Mouse (Mus musculus): Measurements from ENCODE around the gene Prdm16. TPM values are rescaled to one million over a fixed set of nuclear protein-coding genes. Genes with fewer than 3 reads are reported as not detected.
A peak's percentile ranks its signal among the peaks of the same experiment; 100 is the strongest.

Prdm16 gene
- polyA plus RNA-seq, 1 experiment: 2.0 TPM

GRCm38 (mm10) chr4:154375939-154376625 is 260.6 kb downstream of the Prdm16 start:
- peak; percentile 2 to 15 for DNase-seq (ENCODE audit: low read depth in 1 of 2, low spot score in 2 of 2)
- Histone ChIP-seq H3K4me1 (ENCODE audit: control insufficient read depth, insufficient read depth, insufficient read length) (no peaks in the 10 kb centered on the region; the same call in 1 of the 2 replicates), H3K27ac (ENCODE audit: insufficient read depth, low read length) (no peak overlapping the region), H3K36me3 (ENCODE audit: control insufficient read depth, insufficient read depth, low read length) (no peaks in the 10 kb centered on the region), H3K4me3 (ENCODE audit: extremely low read depth, insufficient read depth, insufficient read length) (no peak overlapping the region), H3K27me3 (ENCODE audit: control insufficient read depth, insufficient read depth, low read length) (no peaks in the 10 kb centered on the region)
- WGBS: 50% methylated on average over 10 of the region's 10 CpGs
- no peak for TF ChIP-seq CTCF (IDR thresholded peaks at IDR 0.05; ENCODE audit: extremely low read depth, insufficient read depth, insufficient read length, insufficient replicate concordance)
- TF ChIP-seq POLR2A (IDR thresholded peaks at IDR 0.05; ENCODE audit: low read depth, low read length): no peak

- H3K36me3 ChIP-seq (ENCODE audit: control insufficient read depth, insufficient read depth, low read length): no peaks in the 10 kb centered on the region
- no peaks in the 10 kb centered on the region for H3K27me3 ChIP-seq (ENCODE audit: control insufficient read depth, insufficient read depth, low read length)
- 87% methylated on average over 13 of the region's 13 CpGs for WGBS
- DNase-seq (ENCODE audit: low read depth in 1 of 2, low spot score in 2 of 2): no peak
- no peak for TF ChIP-seq POLR2A (IDR thresholded peaks at IDR 0.05; ENCODE audit: low read depth, low read length)
- no peak for TF ChIP-seq CTCF (IDR thresholded peaks at IDR 0.05; ENCODE audit: extremely low read depth, insufficient read depth, insufficient read length, insufficient replicate concordance)
- no peaks in the 10 kb centered on the region; the same call in 1 of the 2 replicates for H3K4me1 ChIP-seq (ENCODE audit: control insufficient read depth, insufficient read depth, insufficient read length)
- no peak overlapping the region for H3K27ac ChIP-seq (ENCODE audit: insufficient read depth, low read length)
- H3K4me3 ChIP-seq (ENCODE audit: extremely low read depth, insufficient read depth, insufficient read length): no peak overlapping the region
Observed at GRCm38 (mm10) chr4:154371542-154372247, 265.0 kb downstream of the Prdm16 start.

- 92% methylated on average over 8 of the region's 8 CpGs for WGBS
- TF ChIP-seq POLR2A (IDR thresholded peaks at IDR 0.05; ENCODE audit: low read depth, low read length): no peak
- TF ChIP-seq CTCF (IDR thresholded peaks at IDR 0.05; ENCODE audit: extremely low read depth, insufficient read depth, insufficient read length, insufficient replicate concordance): no peak
Observed at GRCm38 (mm10) chr4:154370841-154371240, 265.8 kb downstream of the Prdm16 start.

GRCm38 (mm10) chr4:154369089-154369488 is 267.6 kb downstream of the Prdm16 start:
- TF ChIP-seq POLR2A (IDR thresholded peaks at IDR 0.05; ENCODE audit: low read depth, low read length): no peak
- TF ChIP-seq CTCF (IDR thresholded peaks at IDR 0.05; ENCODE audit: extremely low read depth, insufficient read depth, insufficient read length, insufficient replicate concordance): no peak
- DNase-seq (ENCODE audit: low read depth in 1 of 2, low spot score in 2 of 2): no peak
- no peaks in the 10 kb centered on the region for H3K27me3 ChIP-seq (ENCODE audit: control insufficient read depth, insufficient read depth, low read length)
- no peak overlapping the region for H3K4me3 ChIP-seq (ENCODE audit: extremely low read depth, insufficient read depth, insufficient read length)
- no peak overlapping the region for H3K27ac ChIP-seq (ENCODE audit: insufficient read depth, low read length)
- no peaks in the 10 kb centered on the region for H3K4me1 ChIP-seq (ENCODE audit: control insufficient read depth, insufficient read depth, insufficient read length)
- H3K36me3 ChIP-seq (ENCODE audit: control insufficient read depth, insufficient read depth, low read length): no peaks in the 10 kb centered on the region
- 79% methylated on average over 5 of the region's 5 CpGs for WGBS

More at GRCm38 (mm10) chr4:154370841-154371240, 265.8 kb downstream of the Prdm16 start:
- Histone ChIP-seq H3K4me1 (ENCODE audit: control insufficient read depth, insufficient read depth, insufficient read length) (no peaks in the 10 kb centered on the region), H3K27me3 (ENCODE audit: control insufficient read depth, insufficient read depth, low read length) (no peaks in the 10 kb centered on the region), H3K27ac (ENCODE audit: insufficient read depth, low read length) (no peak overlapping the region), H3K36me3 (ENCODE audit: control insufficient read depth, insufficient read depth, low read length) (no peaks in the 10 kb centered on the region), H3K4me3 (ENCODE audit: extremely low read depth, insufficient read depth, insufficient read length) (no peak overlapping the region)
- DNase-seq (ENCODE audit: low read depth in 1 of 2, low spot score in 2 of 2): no peak

GRCm38 (mm10) chr4:154366836-154367235 is 269.8 kb downstream of the Prdm16 start:
- H3K4me3 ChIP-seq (ENCODE audit: extremely low read depth, insufficient read depth, insufficient read length): no peak overlapping the region
- H3K36me3 ChIP-seq (ENCODE audit: control insufficient read depth, insufficient read depth, low read length): no peaks in the 10 kb centered on the region
- H3K27ac ChIP-seq (ENCODE audit: insufficient read depth, low read length): no peak overlapping the region
- no peaks in the 10 kb centered on the region for H3K27me3 ChIP-seq (ENCODE audit: control insufficient read depth, insufficient read depth, low read length)
- TF ChIP-seq POLR2A (IDR thresholded peaks at IDR 0.05; ENCODE audit: low read depth, low read length) (no peak), CTCF (IDR thresholded peaks at IDR 0.05; ENCODE audit: extremely low read depth, insufficient read depth, insufficient read length, insufficient replicate concordance) (no peak)
- no peaks in the 10 kb centered on the region for H3K4me1 ChIP-seq (ENCODE audit: control insufficient read depth, insufficient read depth, insufficient read length)
- WGBS: 88% methylated on average over 6 of the region's 6 CpGs
- DNase-seq (ENCODE audit: low read depth in 1 of 2, low spot score in 2 of 2): no peak

- H3K4me3 ChIP-seq (ENCODE audit: extremely low read depth, insufficient read depth, insufficient read length): no peak overlapping the region
- no peak for DNase-seq (ENCODE audit: low read depth in 1 of 2, low spot score in 2 of 2)
- no peaks in the 10 kb centered on the region for H3K36me3 ChIP-seq (ENCODE audit: control insufficient read depth, insufficient read depth, low read length)
- TF ChIP-seq POLR2A (IDR thresholded peaks at IDR 0.05; ENCODE audit: low read depth, low read length) (no peak), CTCF (IDR thresholded peaks at IDR 0.05; ENCODE audit: extremely low read depth, insufficient read depth, insufficient read length, insufficient replicate concordance) (no peak)
- 94% methylated on average over 2 of the region's 2 CpGs for WGBS
- H3K4me1 ChIP-seq (ENCODE audit: control insufficient read depth, insufficient read depth, insufficient read length): no peaks in the 10 kb centered on the region
- no peaks in the 10 kb centered on the region for H3K27me3 ChIP-seq (ENCODE audit: control insufficient read depth, insufficient read depth, low read length)
- H3K27ac ChIP-seq (ENCODE audit: insufficient read depth, low read length): no peak overlapping the region
Observed at GRCm38 (mm10) chr4:154364752-154365151, 271.9 kb downstream of the Prdm16 start.

DNA sequence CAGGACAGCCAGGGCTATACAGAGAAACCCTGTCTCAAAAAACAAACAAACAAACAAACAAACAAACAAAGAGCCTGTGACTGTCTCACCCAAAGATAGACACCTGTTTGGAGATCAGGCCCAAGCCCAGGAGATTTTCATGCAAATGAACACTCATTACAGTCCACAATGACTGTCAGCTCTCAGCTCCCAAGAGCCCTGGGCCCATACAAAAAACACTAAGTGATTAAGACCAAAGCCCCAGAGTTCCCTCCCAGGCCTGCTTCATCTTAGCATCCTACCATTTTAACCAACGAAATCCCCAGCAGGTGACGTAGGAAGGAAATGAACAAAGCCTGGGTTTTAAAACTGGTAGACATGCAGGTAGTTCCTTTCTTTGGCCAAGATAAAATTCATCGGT is 275.8 kb downstream of the Prdm16 start:
- WGBS: 78% methylated on average over 3 of the region's 3 CpGs

More for the DNA sequence above, 275.8 kb downstream of the Prdm16 start:
- TF ChIP-seq CTCF (IDR thresholded peaks at IDR 0.05; ENCODE audit: extremely low read depth, insufficient read depth, insufficient read length, insufficient replicate concordance): no peak
- no peak for TF ChIP-seq POLR2A (IDR thresholded peaks at IDR 0.05; ENCODE audit: low read depth, low read length)
- Histone ChIP-seq H3K27me3 (ENCODE audit: control insufficient read depth, insufficient read depth, low read length) (no peaks in the 10 kb centered on the region), H3K27ac (ENCODE audit: insufficient read depth, low read length) (no peak overlapping the region), H3K36me3 (ENCODE audit: control insufficient read depth, insufficient read depth, low read length) (no peaks in the 10 kb centered on the region), H3K4me1 (ENCODE audit: control insufficient read depth, insufficient read depth, insufficient read length) (no peaks in the 10 kb centered on the region), H3K4me3 (ENCODE audit: extremely low read depth, insufficient read depth, insufficient read length) (no peak overlapping the region)
- no peak for DNase-seq (ENCODE audit: low read depth in 1 of 2, low spot score in 2 of 2)
